Mouse (Mus musculus): ENCODE results near the gene Slc35e2.
A peak's percentile ranks its signal among the peaks of the same experiment; 100 is the strongest.
"Not testable (repeated sequence)": the region's sequence is repeated elsewhere in the genome, so short reads cannot be mapped to it uniquely, and the experiment has no call there.

Gene Slc35e2

DNA sequence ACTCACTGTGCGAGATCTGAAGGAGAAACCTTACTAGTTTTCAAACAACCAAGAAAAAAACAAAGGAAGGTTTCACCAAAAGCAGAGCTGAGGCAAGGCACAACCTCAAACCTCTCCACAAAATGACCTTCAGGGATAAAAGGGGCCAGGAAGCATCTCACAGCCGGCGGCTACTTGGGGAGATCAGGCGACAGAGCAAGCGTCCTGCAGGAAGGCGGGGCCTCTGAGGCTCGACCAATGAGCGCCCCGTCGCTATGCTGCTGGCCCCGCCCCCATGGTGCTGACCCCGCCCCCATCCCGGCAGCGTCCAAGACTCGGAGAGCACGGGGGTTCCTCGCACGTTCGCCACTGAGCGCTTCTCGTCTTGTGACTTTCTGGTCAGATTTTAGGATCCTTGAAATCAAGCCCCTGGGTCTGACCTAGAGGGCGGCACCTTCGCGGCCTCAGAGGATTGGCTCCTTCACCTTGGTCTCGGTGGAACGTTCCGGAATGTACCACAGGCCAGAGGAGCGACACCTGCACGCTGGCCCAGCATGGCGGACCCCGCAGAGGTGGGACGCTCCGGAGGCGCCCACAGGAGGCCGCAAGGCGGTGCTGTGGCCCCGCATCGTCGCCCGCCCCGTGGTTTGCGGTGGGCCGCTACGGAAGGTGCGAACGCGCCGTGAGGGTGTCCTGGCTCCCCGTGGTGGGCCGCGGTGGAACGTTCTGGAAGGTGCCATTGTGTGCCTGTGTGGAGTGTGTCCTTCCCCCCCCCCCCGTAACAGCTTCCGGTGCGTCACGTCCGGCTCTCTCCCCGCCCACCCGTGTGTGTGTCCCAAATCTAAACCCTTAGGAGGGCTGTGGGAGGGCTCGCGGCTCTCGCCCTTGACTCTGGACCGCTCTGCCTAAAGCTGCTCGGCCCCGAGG, at the start of gene Slc35e2:
Gene Slc35e2 (plus strand): TSS at position 326 of the 906 bp plus-strand sequence.
- peak; percentile 70 for DNase-seq (ENCODE audit: extremely low spot score, low read depth, low spot score)

DNA sequence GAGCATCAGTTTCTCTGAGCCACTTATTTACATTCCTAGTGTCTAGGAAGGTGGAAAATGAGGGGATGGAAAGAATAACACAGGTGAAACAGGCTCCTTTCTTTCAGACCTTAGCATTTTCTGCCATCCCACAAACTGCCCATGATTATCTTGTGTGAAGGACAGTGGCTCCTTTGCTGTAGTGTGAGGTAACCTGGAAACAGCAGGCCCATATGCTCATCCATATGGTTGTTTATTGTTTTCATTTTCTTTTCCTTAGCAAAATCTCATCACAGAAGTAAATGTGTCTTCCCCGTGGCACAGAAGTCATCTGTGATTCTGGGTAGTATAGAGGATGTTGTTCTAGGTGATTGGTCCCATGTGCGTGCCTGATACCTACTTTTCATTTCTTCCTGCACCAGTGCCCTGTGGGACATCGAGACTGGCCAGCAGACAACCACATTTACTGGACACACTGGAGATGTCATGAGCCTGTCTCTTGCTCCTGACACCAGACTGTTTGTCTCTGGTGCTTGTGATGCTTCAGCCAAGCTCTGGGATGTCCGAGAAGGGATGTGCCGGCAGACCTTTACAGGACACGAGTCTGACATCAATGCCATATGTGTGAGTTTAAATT, 48.2 kb upstream of the Slc35e2 start:
- DNase-seq (ENCODE audit: extremely low spot score, low read depth, low spot score): no peak

DNA sequence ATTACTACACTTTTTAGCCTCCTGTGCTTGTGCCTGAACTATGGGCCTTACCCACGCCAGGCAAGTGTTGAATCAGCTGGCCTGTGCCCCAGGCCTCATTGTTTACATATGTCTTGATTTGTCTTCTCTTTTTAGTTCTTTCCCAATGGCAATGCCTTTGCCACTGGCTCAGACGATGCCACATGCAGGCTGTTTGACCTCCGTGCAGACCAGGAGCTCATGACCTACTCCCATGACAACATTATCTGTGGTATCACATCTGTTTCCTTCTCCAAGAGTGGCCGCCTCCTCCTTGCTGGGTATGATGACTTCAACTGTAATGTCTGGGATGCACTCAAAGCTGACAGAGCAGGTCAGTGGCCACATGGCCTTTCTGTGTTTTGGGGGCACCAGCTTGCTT, 46.3 kb upstream of the Slc35e2 start:
- DNase-seq (ENCODE audit: extremely low spot score, low read depth, low spot score): no peak

DNA sequence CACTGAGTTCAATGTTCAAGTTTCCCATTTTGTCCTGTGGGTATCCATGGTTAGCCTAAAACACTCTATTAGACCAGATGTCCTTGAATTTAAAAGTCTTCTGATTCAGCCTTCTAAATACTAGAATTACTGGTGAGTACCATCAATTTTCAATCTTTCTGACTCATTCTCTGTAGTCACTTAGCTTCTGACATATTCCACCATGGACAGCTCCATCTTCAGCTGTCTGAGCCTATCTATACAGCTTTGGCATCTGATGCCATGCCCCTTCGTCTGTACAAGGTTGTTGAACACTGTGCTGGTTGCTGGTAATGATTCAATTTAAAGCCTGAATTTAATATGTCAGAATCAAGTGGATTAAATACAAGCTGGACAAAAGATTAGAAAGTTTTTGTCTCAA, 45.8 kb upstream of the Slc35e2 start:
- no peak for DNase-seq (ENCODE audit: extremely low spot score, low read depth, low spot score)

DNA sequence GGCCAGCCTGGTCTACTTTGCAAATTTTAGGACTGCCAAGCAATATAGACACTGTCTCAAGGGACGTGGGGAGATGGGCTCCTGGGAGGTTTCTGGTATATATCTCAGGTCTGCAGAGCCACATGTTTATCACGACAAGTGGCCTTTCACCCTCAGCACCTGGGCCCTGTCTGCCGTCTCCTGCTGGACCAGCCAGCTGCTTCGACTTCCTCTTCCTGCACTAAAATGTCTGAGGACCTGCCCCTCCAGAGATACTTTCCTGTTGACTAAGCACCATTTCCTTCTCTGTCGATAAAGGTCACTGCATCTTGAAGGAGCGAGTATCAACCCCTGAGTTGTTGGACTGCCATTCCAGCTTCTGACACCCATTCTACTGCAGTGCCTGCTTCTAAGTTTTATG, 41.8 kb upstream of the Slc35e2 start:
- no peak for DNase-seq (ENCODE audit: extremely low spot score, low read depth, low spot score)

DNA sequence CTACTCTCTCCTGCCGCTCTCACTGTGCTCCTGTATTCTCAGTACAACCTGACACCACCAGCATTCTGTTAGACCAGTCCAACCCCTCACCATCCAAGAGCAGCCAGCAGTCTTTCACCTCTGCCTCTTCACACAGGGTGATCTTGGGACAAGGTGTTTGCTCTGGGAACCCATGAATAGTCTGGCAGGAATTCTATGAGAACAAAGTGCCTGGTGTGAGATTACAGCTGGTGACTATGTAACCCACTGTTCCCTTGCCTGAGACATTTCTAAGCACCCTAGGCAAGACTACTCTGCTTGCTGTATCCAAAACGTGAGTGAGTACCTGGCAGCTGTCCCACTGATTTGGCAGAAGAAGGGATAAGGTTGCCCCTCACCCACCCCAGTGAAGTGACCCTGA, 40.3 kb upstream of the Slc35e2 start:
- no peak for DNase-seq (ENCODE audit: extremely low spot score, low read depth, low spot score)

DNA sequence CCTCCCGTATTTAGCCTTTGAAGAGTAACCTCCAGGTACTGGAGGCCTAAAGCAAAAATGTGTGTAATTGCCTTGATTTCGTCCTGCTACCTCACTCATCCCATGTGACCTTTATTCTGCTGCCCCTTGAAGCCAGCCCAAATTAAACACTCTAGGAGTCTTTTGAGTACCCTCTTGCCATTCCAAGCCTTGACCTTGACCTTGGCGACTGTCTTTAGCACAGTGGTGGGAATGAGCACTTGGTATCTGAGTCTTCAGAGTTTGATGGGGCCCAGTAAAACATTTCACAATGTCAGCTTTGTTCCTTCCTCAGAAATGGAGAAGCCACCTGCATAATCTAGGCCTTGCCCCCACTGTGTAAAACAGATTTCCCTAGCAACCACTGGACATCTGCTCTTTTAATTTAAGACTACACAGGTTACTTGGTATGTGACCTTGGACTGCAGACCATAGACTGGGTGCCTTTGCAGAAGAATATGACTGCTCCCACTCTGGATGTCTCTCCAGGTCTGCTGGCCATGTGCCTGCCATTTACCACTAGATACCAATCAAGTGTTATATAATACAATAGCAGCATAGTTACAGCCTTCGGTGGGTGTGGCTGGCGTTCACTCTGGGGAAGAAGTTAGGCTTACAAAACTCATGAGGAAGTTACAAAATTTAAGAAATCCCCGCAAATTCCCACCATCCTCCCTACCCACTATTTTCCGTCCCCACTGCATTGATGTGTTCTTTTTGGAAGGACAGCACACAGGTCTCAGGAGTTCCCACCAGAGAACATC, 39.4 kb upstream of the Slc35e2 start, which contains the start of gene Nadk:
Gene Nadk (plus strand): TSS at position 718 of the 782 bp plus-strand sequence.
- DNase-seq (ENCODE audit: extremely low spot score, low read depth, low spot score): no peak

DNA sequence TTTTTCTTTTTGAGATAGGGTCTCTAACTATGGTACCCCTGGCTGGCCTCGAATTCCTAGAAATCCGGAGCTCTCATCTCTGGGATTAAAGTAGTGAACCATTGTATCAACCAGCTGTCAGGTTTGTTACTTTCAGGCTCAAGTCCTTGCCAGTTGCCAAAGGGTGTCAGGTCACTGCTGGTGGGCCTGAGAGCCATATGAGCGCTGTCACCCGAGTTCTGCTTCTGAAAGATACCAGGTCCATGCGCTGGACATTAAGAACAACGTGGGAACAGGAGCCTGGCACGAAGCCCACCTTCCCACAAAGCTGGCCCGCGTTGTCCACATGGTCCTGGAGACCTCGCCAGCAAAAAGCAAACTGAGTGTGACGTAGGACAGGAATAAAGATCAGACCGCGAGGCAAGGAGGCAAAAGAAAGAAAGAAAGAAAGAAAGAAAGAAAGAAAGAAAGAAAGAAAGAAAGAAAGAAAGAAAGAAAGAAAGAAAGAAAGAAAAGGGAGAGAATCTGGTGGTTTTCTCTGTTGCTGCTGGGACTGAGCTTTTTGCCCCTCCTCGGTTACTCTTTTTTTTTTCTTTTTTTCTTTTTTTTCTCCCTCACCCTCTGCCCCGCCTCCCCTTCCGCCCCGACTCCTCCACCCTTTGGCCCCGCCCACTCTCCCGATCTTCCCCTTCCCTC, 38.4 kb upstream of the Slc35e2 start:
- DNase-seq (ENCODE audit: extremely low spot score, low read depth, low spot score): no peak

DNA sequence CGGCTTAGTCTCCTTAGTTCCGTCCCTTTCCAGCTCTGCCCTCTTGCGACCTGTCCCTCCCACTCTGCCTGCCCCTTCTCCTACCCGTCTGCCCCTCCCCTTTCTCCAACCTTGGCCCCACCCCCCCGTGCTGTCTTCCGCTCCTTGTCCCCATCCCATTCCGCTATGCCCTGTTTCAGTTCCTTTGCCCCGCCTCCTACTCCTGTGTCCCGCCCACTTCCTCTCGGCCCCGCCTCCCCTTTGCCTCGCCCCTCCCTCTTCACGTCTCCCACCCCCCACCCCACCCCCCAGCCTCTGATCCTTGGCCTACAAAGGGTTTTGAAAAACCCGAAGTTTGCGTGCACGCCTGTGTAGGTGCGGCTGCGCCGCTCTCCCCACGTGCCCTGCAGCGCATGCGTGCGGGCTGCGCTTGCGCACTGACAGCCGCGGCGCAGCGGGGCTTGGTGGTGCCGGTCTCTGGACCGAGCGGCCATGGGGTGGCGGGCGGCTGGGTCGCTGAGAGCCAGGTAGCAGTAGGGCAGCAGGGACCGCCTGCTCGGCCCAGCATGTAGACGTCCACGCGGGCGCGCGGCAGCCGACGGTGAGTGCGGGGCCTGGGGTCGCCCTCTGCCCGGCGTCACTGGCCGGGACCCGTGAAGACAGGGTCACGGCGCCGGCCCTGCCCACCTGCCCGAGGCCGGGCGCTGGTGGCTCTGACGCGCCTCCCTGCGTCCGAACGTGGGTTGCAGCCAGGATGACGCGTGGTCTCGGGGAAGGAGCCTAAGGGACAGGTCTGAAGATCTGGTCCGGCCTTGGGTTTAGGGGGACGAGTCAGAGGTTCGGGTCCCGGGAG, 37.6 kb upstream of the Slc35e2 start:
- peak; percentile 88 for DNase-seq (ENCODE audit: extremely low spot score, low read depth, low spot score)

DNA sequence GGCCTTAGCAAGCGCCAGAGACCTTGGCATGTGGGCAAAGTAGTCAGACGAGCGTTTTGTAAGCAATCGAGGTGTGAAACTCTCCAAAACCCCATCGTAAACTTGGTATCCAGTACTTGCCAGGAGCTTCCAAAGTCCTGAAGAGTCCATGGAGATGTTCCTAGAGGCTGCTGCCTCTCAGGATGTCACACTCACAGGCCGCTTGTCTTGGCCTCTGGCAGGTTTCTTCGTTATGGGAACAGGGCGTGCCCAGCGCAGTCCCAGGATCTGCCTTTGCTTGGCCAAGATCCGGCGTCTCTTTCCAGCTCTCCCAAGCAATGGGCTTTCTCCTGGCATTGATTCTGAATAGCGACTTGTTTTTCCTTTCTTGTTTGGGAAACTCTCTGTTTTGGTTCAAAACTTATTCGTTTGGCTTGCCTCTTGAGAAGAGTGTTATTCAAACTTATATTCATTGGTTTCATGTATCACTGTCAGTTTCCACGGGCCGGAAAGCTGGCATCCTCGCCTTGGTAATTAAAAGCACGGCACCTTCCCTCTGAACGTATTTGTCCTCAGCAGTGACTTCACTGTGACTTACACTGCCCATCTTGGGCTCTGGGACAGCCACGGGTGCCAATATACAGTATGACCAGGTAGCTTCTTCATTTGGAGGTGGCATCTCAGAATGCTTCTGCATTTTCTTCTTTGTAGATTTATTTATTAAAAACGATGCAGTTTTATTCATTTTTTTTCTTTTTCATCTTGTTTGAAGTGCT, 36.7 kb upstream of the Slc35e2 start:
- no peak for DNase-seq (ENCODE audit: extremely low spot score, low read depth, low spot score)

DNA sequence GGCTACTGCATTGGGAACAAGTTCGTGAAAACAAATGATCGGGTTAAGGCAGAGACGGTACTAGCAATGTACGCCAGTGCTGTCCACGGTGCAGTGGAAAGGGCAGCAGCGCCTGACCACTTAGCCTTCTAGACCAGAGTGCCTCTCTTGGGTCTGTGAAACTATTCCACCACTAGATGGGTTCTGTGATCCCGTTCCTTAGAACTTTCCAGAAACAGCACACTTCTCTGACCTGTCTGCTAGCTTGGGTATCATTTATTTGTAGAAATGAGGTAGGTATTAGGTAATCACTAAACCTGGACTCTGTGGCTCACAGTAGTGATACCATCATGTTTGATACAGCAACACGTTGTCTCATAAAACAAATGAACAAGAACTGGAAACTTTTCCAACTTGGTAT, 34.7 kb upstream of the Slc35e2 start:
- no peak for DNase-seq (ENCODE audit: extremely low spot score, low read depth, low spot score)

DNA sequence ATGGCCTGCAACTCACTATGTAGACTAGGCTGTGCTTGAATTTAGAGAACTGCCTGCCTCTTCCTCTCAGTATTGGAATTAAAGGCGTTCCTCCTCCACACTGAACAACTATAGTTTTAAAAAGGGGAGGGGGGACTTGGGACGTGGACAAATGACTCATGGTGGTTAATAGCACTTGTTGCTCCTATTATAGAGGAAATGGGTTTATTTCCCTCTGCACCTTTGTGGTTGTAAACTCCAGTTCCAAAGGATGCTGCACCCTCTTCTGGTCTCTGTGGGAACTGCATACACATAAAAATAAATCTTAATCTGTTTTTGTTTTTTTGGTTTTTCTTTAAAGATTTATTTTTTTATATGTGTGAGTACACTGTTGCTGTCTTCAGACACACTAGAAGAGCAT, 33.0 kb upstream of the Slc35e2 start:
- no peak for DNase-seq (ENCODE audit: extremely low spot score, low read depth, low spot score)

DNA sequence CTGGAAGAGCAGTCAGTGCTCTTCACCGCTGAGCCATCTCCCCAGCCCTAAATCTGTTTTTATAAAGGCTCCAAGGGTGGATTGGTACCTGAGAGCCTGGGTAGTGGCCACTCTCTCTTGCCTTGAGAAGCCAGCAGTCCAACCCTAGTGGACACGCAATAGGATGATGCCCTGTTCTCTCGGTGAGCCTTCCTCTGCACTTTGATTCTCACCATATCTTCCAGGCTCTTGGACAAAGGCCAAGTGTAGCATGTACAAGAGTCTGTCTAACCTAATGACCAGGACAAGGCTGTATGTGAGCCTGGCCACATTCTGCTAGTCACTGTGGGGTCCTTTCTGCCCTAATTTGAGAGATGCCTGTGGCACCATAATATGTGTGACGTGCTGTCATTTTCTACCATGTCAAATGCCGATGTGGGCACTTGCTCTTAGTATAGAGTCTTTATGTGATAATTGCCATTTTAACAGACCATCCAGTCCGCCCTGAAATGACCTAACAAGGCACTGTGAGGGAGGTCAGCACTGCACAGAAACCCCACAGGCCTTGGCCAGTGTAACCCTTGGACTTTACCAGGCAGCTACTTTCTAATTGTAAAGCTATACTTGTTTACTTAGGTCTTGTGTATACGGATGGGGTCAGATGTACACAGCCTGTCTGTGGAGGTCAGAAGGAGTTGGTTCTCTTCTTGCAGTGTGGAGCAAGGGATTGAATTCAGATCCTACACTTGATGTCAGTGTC, 32.4 kb upstream of the Slc35e2 start:
- DNase-seq (ENCODE audit: extremely low spot score, low read depth, low spot score): no peak

DNA sequence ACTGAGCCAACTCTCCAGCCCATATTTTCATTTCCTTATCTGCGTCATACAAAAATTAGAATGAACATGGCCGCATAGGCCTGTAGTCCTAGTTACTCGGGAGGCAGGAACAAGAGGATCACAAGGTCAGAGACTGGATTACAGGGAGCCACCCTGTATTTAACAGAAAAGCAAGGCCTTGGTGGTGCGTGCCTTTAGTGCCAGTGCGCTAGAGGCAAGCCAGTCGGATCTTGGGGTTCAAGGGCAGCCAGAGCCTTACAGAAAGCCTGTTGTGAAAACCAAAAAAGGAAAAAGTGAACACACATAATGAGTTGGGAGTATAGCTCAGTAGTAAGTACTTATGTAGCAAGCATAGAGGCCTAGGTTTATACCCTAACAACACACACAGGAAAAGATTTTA, 31.4 kb upstream of the Slc35e2 start:
- no peak for DNase-seq (ENCODE audit: extremely low spot score, low read depth, low spot score)

DNA sequence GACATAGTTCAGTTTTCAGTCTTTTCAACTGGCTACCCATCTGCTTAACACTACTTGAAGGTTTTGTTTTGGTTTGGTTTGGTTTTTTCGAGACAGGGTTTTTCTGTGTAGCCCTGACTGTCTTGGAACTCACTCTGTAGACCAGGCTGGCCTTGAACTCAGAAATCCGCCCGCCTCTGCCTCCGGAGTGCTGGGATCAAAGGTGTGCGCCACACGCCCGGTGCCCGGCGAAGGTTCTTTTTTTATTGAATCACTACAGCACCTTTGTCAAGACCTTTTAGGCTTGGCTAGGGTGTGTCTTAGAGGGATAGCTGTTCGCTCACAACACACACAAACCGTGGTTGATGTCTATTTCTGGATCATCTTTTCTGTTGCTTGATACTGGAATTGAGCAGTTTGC, 30.9 kb upstream of the Slc35e2 start:
- DNase-seq (ENCODE audit: extremely low spot score, low read depth, low spot score): not testable (repeated sequence)

DNA sequence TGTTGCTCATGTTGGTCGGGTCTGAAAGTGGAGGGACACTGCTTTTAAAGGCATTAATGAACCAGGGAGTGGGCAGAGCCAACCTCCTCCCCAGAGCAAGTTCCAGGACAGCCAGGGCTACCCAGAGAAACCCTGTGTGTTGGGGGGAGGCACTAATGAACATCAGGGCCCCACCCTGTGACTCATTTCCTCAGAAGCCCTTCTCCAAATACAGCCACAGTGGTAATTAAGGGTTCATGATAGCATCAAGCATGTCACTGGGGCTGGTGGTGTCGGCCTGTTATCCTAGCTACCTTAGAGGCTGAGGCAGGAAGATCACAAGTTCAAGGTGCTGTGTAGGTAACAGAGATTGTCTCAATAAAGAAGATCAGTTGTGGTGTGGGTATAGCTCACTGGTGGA, 29.8 kb upstream of the Slc35e2 start:
- no peak for DNase-seq (ENCODE audit: extremely low spot score, low read depth, low spot score)

DNA sequence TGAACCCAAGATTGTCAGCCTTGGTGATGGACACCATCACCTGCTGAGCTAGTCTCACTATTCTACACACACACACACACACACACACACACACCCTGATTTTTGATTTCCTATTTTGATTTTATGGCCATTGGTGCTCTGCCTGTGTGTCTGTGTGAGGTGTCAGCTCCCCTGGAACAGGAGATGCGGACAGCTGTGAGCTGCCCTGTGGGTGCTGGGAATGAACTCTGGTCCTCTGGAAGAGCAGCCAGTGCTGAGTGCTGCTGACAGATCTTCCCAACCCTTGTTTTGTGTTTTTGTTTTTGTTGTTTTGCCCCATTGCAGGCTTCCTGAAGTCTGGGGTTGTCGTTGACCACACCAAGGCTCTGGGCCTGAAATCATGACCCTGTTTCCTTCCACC, 28.1 kb upstream of the Slc35e2 start:
- no peak for DNase-seq (ENCODE audit: extremely low spot score, low read depth, low spot score)

DNA sequence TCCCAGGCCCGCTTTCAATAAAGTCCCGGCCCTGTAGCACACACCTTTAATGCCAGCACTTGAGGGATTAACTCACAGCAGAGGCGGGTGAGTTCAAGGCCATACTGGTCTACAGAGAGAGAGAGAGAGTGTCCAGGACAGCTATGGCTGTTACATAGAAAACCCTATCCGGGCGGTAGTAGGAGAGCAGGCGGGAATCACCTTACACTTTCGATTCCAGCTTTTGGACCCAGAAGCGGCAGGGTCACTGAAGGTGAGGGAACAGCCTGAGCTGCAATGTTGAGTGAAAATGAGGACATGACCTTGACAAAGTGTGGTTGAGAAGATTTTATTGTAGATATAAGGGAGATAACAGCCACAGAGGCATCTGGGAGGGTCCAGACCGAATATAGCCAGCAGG, 27.3 kb upstream of the Slc35e2 start:
- no peak for DNase-seq (ENCODE audit: extremely low spot score, low read depth, low spot score)

DNA sequence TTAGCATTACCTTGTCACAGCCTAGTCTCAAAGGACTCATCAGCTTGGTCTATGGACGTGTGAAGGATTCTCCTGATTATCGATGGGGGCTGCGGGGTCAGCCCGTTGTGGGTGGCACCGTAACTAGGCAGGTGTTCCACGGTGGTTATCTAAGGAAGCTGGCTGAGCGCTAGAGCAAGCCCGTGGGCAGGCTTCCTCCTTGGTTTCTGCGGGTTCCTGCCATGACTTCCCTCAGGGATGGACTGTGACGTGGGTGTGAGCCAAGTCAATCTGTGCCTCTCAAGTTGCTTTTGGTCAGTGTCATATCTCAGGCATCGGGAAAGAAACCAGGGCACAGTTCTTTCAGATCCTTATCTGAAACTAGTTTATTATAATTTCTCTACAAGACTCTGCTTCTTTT, 26.3 kb upstream of the Slc35e2 start:
- DNase-seq (ENCODE audit: extremely low spot score, low read depth, low spot score): no peak

Data from hindlimb bud, embryonic 11.5 days (tissue).